Mouse (Mus musculus) CH12.LX (cell line): ENCODE data around the gene Pqlc2. TPM values are rescaled to one million over a fixed set of nuclear protein-coding genes. Genes with fewer than 3 reads are reported as not detected.
A peak's percentile ranks its signal among the peaks of the same experiment; 100 is the strongest.

Experiments
- DNase-seq: peaks from one replicate; pipeline ENCODE4 v3.0.0-alpha.2; 2013; ENCODE audit errors: extremely low read depth
- H3K27ac ChIP-seq: 2 replicates; pipeline ENCODE4 v1.5.1; 2012; ENCODE audit warnings: low read depth, mild to moderate bottlenecking, control low read depth, moderate library complexity; ENCODE audit not compliant: insufficient read depth
- H3K27me3 ChIP-seq: replicated peaks from 2 replicates; pipeline ENCODE3; 2012; ENCODE audit warnings: inconsistent platforms
- H3K36me3 ChIP-seq, 2 experiments: replicated peaks in 1 of 2; 2 replicates each; pipeline versions ENCODE3 to v1.6.1; 2012; ENCODE audit warnings: inconsistent platforms in 1 of 2, low read length in 1 of 2, mild to moderate bottlenecking in 1 of 2, mixed read lengths in 1 of 2, moderate library complexity in 1 of 2; ENCODE audit not compliant: control insufficient read depth in 1 of 2, insufficient read depth in 1 of 2
- H3K4me1 ChIP-seq, 2 experiments: 2 replicates each; pipeline ENCODE4 v1.6.1; 2012; ENCODE audit warnings: inconsistent platforms in 1 of 2, moderate library complexity in 1 of 2; ENCODE audit not compliant: insufficient read depth in 2 of 2, control insufficient read depth in 1 of 2
- H3K4me2 ChIP-seq: 2 replicates; pipeline ENCODE4 v1.6.1; 2012; ENCODE audit warnings: low read depth, mild to moderate bottlenecking, control low read depth; ENCODE audit not compliant: poor library complexity, insufficient read depth, severe bottlenecking
- H3K4me3 ChIP-seq, 3 experiments: fragments of 150-350 bp in 1 of 3; sonication (generic) in 1 of 3; replicated peaks in 1 of 3; 2 replicates each; pipeline versions ENCODE3 to v1.5.1; 2011 to 2012; ENCODE audit warnings: low read depth in 2 of 3, low read length in 2 of 3, mild to moderate bottlenecking in 2 of 3, moderate library complexity in 2 of 3, control low read depth in 1 of 3, improper control_type of control experiment in 1 of 3, inconsistent platforms in 1 of 3, mixed read lengths in 1 of 3; ENCODE audit not compliant: poor library complexity in 1 of 3
- H3K79me2 ChIP-seq: replicated peaks from 2 replicates; pipeline ENCODE4 v1.6.1; 2012; ENCODE audit warnings: mild to moderate bottlenecking, moderate library complexity; ENCODE audit not compliant: control insufficient read depth, poor library complexity, insufficient read depth, severe bottlenecking; ENCODE audit errors: extremely low read depth
- H3K9ac ChIP-seq: 2 replicates; pipeline ENCODE4 v1.6.1; 2012; ENCODE audit warnings: low read depth, mild to moderate bottlenecking, control low read depth, moderate library complexity; ENCODE audit not compliant: insufficient read depth
- H3K9me3 ChIP-seq: replicated peaks from 2 replicates; pipeline ENCODE3; 2012; ENCODE audit warnings: low read length, inconsistent platforms, mixed read lengths
- BHLHE40 ChIP-seq: IDR thresholded peaks from 2 replicates; pipeline ENCODE4 v1.6.1; 2011; ENCODE audit warnings: mild to moderate bottlenecking, low read depth, low read length, improper control_type of control experiment
- GABPA ChIP-seq: IDR thresholded peaks from 2 replicates; pipeline ENCODE4 v1.6.1; 2012; ENCODE audit warnings: low read depth, low read length, improper control_type of control experiment, inconsistent platforms; ENCODE audit not compliant: insufficient replicate concordance
- JUN ChIP-seq: IDR thresholded peaks from 2 replicates; pipeline ENCODE4 v1.6.1; 2011; ENCODE audit warnings: low read depth, mild to moderate bottlenecking, low read length, improper control_type of control experiment, moderate library complexity; ENCODE audit not compliant: insufficient read depth
- MAX ChIP-seq: IDR thresholded peaks from 2 replicates; pipeline ENCODE4 v1.6.1; 2011; ENCODE audit warnings: low read length, improper control_type of control experiment
- NELFE ChIP-seq: IDR thresholded peaks from 2 replicates; pipeline ENCODE4 v1.6.1; 2011; ENCODE audit warnings: low read depth, low read length, improper control_type of control experiment
- NRF1 ChIP-seq: IDR thresholded peaks from 2 replicates; pipeline ENCODE4 v1.6.1; 2014; ENCODE audit warnings: low read depth, mild to moderate bottlenecking, inconsistent platforms, low read length, improper control_type of control experiment, moderate library complexity
- PAX5 ChIP-seq: IDR thresholded peaks from 2 replicates; pipeline ENCODE4 v1.6.1; 2012; ENCODE audit warnings: low read length, inconsistent platforms, mixed read lengths
- POLR2AphosphoS2 ChIP-seq: IDR thresholded peaks from 2 replicates; pipeline ENCODE4 v1.6.1; 2011; ENCODE audit warnings: low read depth, low read length, improper control_type of control experiment
- SIN3A ChIP-seq: IDR thresholded peaks from 2 replicates; pipeline ENCODE4 v1.6.1; 2012; ENCODE audit warnings: low read length, improper control_type of control experiment, inconsistent platforms
- TBP ChIP-seq: conservative IDR thresholded peaks from 2 replicates; pipeline ENCODE4 v1.6.1; 2011; ENCODE audit warnings: low read depth, low read length, improper control_type of control experiment
- TCF12 ChIP-seq: IDR thresholded peaks from 2 replicates; pipeline ENCODE4 v1.6.1; 2014; ENCODE audit warnings: low read depth, mild to moderate bottlenecking, inconsistent platforms, low read length, improper control_type of control experiment
- UBTF ChIP-seq: IDR thresholded peaks from 2 replicates; pipeline ENCODE4 v1.6.1; 2012; ENCODE audit warnings: low read depth, mild to moderate bottlenecking, inconsistent platforms, low read length, improper control_type of control experiment, moderate library complexity
- ZKSCAN1 ChIP-seq: IDR thresholded peaks from 2 replicates; pipeline ENCODE4 v1.6.1; 2012; ENCODE audit warnings: low read depth, inconsistent platforms, low read length, improper control_type of control experiment, borderline replicate concordance
- ZNF384 ChIP-seq: IDR thresholded peaks from 2 replicates; pipeline ENCODE4 v1.6.1; 2012; ENCODE audit warnings: low read depth, low read length, improper control_type of control experiment, inconsistent platforms
- dilution Hi-C: fragments of 300-500 bp; cut with MboI; formaldehyde crosslinking; loops from 2 replicates; pipeline ENCODE4 v1.14.3; 2020; ENCODE audit warnings: low sequenced_read_pairs; ENCODE audit not compliant: extremely low pct_unique_long_range_greater_than_20kb, extremely low pct_ligation_motif_present
- in situ Hi-C: fragments of 300-500 bp; cut with MboI; formaldehyde crosslinking; loops from 3 replicates; pipeline ENCODE4 v1.14.3; 2019; ENCODE audit warnings: low sequenced_read_pairs, low pct_ligation_motif_present, low pct_unique_long_range_greater_than_20kb, mixed read lengths
- polyA plus RNA-seq: library from polyadenylated mRNA; unstranded; fragments of >175 nt; gene quantifications from 2 replicates; pipeline ENCODE4 v1.2.1, GENCODE M21; 2012; ENCODE audit warnings: low read depth; ENCODE audit not compliant: insufficient read length
- total RNA-seq, 2 experiments: library from RNA; depleted of rRNA; stranded (reverse); fragments of 300-350 nt in 1 of 2; fragments of >200 nt in 1 of 2; gene quantifications; 2 replicates each; pipeline ENCODE4 v1.2.3; 2012 to 2014

Pqlc2 gene
- total and polyA plus RNA-seq, 3 experiments: 6.2 to 8.1 (median 6.8) TPM

GRCm38 (mm10) chr4:139311707-139312106, 1.2 kb upstream of the Pqlc2 start:
- peaks cover 0 to 21% of the 10 kb centered on the region in 2 experiments for H3K36me3 ChIP-seq
- no peaks in the 10 kb centered on the region for H3K9me3 ChIP-seq
- dilution Hi-C loops (no loop called here), in situ Hi-C loops (no loop called here)
- no peak for TF ChIP-seq ZKSCAN1
- TF ChIP-seq MAX: no peak
- H3K4me3 ChIP-seq: peak overlapping the region; percentile 36 to 84 (median 83)
- H3K27me3 ChIP-seq: peaks cover 8% of the 10 kb centered on the region
- no peaks in the 10 kb centered on the region for H3K79me2 ChIP-seq
- H3K4me2 ChIP-seq: peak overlapping the region; percentile 98
- DNase-seq: no peak
- H3K27ac ChIP-seq: no peak overlapping the region
- H3K9ac ChIP-seq: peak overlapping the region; percentile 36; the same call in 1 of the 2 replicates
- peaks cover 32 to 69% of the 10 kb centered on the region in 2 experiments for H3K4me1 ChIP-seq

DNA sequence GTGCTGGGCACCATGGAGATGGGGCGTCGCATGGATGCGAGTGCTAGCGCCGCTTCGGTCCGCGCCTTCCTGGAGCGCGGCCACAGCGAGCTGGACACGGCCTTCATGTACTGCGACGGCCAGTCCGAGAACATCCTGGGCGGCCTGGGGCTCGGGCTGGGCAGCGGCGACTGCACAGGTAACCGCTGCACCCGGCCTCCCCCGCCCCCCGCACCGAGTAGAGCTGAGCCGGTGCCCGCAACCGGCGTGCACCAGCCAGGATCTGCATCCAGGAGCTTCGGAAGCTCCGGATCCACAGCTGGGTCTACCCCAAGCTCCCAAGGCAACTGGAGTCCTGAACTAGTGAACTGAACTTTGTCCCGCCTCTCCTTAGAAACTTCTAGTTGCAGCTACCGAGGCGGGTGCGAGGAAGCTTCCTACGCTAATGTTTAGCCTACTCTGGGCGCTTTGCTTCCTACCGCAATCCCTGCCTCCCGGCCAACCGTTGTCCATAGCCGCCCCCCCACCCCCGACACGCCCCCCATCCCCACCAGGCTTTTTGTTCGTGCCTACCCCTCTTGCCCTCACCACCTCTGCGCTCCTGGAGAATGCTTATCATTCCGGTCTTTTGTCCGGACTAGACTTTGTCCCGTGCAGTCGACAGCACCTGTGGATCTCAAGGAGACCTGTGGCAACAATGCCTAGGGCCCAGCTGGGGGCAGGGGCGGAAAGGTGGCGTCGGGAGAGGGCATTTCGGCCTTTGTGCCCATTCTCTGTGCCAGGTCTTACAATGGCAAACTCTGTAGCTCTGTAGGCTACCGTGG, 592 bp upstream of the Pqlc2 start:
- dilution Hi-C loops (no loop called here), in situ Hi-C loops (no loop called here)
- Histone ChIP-seq H3K27me3 (peaks cover 8% of the 10 kb centered on the region), H3K79me2 (no peaks in the 10 kb centered on the region), H3K27ac (no peak overlapping the region), H3K9ac (peak overlapping the region; percentile 36), H3K36me3 (peaks cover 0 to 23% of the 10 kb centered on the region in 2 experiments), H3K4me2 (peak overlapping the region; percentile 98), H3K4me3 (peak overlapping the region; percentile 65 to 84 (median 83)), H3K9me3 (no peaks in the 10 kb centered on the region), H3K4me1 (peaks cover 32 to 71% of the 10 kb centered on the region in 2 experiments)
- TF ChIP-seq UBTF: 0 out of 2 replicates have a peak, but pooled peaks have one; percentile 50
- 0 out of 2 replicates have a peak, but pooled peaks have one; percentile 0 for TF ChIP-seq SIN3A
- TF ChIP-seq BHLHE40: no peak
- no peak for DNase-seq

DNA sequence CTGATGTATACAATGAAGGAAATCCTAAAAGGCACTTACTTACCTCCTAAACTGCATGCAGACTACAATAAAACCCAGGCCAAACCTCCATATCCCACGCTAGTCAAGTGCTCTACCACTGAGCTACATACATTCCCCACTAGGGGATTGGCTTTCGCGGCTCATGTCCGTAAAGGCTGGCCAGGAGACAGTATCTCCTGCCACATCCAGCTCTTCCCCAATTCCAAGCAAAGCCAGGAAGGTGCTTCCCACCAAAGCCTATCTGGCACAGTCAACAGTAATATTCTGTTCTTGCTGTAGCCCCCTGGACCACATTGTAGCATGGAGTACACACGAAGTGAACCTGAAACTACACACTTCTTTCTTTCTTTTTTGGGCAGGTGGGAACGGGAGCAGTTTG, 857 bp downstream of the Pqlc2 start:
- Histone ChIP-seq H3K27me3 (peaks cover 8% of the 10 kb centered on the region), H3K27ac (no peak overlapping the region), H3K36me3 (peaks cover 0 to 22% of the 10 kb centered on the region in 2 experiments), H3K4me2 (peak overlapping the region; percentile 88), H3K4me1 (peaks cover 33 to 71% of the 10 kb centered on the region in 2 experiments), H3K79me2 (no peaks in the 10 kb centered on the region), H3K4me3 (peak overlapping the region; percentile 65 to 84 (median 83)), H3K9me3 (no peaks in the 10 kb centered on the region), H3K9ac (peak overlapping the region; percentile 39; the same call in 1 of the 2 replicates)
- in situ Hi-C loops (no loop called here), dilution Hi-C loops (no loop called here)
- DNase-seq: no peak
- TF ChIP-seq POLR2AphosphoS2 (no peak), GABPA (no peak), MAX (no peak), NELFE (no peak), NRF1 (no peak), TBP (no peak), PAX5 (no peak), ZNF384 (no peak), TCF12 (no peak), JUN (no peak), SIN3A (no peak)
